Mouse (Mus musculus) testis, postnatal 14 days (tissue): ENCODE data around the gene Crtc1.

Source experiments
- DNase-seq: peaks from one replicate; pipeline ENCODE4 v3.0.0; 2021; ENCODE audit warnings: low spot score

Crtc1 gene

DNA sequence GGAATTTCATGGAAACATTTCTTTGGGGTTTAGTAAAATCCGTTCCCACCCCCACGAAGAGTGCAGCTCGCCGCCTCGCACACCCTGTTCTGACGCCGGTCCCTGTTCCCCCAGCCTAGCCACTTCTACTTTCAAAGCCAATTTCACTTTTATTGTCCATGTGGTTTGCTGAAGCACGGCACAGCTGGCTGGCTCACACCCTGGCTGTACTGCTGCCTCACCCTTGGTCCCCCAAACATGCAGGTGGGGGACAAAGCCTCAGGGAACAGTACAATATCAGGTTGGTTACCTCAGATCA, 23.1 kb upstream of the Crtc1 start:
- DNase-seq: no peak

DNA sequence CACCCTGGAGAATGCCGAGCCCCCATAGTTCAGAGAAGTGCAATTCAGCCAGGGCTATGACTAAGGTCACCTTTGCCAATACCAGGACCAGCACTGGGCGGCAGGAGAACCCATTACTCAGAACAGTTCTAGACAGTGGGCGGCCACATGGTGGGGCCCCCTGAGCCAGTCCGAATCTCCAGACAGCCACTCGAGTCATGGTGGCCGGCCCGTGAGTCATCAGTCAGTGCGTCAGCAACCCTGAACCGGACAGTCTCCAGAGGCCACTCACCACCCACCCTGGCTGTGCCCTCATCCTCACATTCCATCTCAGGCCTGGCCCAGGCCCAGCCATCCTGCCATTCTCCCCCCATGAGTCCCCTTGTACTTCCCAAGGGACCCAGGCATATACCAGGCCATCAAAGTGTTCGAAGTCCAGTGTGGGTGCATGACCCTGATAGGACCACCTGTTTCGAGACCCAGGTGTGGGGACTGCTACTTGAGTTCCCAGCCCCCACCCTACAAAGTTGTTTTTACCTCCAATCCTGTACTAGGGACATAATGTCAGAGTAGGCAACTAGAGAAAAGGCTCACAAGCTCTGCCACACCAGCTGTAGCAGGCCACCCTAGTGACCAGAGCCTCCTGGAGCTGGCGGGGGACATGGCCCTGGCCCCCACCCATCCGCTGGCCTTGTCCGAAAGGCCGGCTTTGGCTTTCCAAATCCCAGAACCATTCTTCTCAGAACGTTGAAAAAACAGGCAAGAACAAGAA, 22.6 kb upstream of the Crtc1 start:
- no peak for DNase-seq

DNA sequence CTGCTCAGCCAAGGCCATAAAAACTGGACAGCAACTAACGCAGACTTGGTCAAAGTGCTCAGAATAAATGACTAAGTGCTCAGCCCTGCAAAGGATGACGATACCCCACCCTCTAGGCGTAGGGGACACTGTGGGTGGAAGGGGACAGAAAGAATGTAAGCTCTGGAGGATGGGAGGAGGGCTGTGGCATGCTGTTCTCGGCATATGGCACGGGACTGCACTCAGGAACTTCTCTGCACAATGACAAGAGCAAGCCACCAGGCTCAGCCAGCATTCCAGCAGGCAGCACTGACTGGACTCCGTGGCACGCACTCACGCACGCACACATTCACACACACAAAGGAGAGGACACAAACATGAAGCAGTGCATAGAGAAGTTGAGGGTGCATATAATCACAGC, 21.2 kb upstream of the Crtc1 start:
- no peak for DNase-seq

DNA sequence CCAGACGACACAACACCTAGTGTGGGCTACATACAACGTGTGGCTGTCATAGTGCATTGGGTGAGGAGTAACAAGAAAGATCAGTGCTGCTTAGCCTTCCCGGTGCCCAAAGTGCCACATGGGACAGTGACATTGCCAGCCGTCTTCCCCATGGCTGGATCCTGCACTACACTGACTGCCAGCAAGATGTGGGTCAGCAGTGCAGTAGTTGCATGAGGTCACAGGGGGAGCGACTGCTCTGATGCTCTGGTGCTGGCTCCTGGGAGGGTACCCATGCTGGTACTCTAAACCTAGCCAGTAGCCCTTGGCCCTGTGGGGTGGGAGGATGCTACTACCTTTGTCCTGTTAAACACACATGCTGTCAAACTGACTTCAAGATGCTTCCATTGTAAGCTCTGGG, 20.8 kb upstream of the Crtc1 start:
- no peak for DNase-seq

DNA sequence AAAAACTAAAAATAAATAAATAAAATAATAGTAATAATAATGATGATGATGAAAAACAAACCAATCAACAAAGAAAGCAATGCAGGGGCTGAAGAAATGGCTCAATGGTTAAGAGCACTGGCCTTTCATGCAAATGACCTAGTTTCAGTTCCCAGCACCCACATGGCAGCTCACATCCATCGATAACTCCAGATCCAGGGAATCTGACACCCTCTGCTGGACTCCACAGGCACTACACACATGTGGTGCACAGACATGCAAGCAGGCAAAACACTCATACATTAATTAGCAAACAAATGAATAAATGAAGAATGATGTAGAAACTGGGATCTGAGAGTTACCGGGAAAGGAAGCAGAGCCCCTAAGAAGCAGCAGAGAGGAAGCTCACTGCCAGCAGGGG, 20.3 kb upstream of the Crtc1 start:
- DNase-seq: no peak

DNA sequence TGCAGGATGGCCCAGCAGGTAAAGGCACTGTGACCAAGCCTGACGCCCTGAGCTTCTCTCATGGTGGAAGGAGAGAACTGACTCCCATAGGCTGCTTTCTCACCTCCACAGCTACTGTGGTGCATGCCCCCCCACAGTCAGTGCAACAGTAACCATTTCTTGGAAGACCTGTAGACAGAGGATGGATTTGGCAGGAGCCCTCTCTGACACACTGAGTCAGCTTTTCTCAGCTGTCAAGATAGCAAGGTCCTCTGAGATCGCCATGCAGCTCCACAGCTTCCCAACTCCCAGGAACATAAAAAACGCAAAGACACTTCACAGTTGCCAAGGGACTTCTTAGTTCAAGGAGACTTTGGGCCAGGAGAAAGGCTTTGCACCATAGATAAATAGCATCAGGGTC, 19.1 kb upstream of the Crtc1 start:
- DNase-seq: peak; percentile 58

DNA sequence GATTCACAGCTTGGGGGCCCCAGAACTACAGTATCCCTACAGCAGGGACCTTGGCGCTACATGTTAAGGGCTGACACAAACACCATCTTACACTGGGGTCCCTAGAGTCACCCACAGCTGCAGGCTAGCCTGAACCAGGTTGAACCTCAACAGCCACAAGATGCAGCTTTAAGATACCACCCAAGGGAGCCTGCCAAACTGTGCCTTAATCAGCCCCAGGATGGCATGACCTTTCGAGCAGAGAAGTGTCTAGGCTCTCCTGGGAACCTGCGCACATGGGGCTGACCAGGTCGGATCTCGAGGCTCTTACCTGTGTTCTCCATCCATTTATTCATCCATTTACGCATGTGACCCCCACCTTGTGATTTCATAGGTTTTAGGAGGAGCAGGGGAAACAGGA, 18.5 kb upstream of the Crtc1 start:
- DNase-seq: no peak

DNA sequence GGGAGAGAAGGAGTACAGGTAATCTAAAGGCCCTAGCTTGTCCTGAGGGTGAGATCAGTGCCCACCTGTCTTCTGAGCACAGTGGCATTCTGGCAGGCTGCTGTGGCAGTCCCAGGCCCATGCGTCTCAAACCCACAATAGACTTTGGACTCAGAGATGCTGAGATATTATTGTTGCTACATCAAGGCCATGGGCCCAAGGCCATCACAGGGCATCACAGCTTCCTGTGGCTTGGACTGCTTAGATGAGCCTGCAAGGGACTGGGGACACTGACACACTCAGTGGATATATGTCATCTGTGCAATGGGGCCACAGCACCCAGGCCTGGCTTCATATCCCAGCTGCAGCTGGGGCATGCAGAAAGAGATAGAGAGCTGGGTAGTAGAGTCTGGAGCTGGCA, 17.6 kb upstream of the Crtc1 start:
- DNase-seq: no peak

DNA sequence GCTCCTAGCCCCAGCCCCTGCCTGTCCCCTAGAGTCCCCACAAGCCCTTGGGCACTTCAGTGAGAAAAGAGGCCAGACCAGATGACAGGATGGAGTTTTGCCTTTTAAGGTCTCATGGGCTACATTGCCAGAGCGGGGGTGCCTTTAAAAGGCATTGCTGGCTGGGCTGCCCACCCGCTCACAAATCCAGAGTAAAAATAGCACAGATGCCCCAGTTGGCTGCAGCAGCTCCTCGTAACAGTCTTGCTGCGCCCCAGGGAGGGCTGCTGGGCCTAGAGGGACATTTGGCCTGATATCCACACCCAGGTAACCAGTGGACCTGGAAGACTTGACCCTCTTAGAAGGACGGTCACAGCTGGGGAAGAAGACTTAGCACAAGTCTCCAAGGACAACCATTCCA, 14.5 kb upstream of the Crtc1 start:
- no peak for DNase-seq

DNA sequence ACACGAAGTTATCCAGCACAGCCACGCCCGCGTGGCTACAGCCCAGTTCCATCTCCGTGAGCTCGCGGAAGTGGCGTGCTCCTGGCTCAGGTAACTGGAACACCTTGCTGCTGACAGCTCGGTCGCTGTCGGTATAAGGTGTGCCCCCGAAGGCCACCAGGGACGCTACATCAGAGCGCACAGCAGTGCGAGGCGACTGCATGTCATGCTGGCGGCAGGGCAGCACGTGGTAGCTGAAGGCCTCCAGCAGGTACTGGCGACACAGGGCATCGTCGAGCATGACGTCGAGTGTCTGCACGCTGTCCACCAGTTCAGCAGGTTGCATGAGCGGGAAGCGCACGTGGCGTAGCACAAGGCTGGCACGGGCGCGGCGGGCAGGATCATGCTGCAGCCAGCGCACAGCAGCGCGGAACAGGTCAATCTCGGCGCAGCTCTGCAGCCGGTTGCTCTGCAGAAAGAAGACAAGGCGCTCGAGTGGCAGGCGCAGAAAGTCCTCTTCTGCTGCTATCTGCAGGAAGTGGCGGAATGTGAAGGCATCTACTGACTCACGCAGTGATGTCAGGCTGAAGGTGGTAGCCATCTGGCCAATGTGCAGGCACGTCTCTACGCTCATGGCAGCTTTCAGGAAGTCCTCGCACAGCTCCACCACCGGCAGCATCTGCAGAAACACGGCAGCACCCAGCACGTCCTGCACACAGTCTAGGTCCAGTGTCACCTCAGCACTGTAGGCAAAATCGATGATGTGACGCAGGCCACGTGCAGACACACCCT, 13.0 kb upstream of the Crtc1 start:
- DNase-seq: no peak

DNA sequence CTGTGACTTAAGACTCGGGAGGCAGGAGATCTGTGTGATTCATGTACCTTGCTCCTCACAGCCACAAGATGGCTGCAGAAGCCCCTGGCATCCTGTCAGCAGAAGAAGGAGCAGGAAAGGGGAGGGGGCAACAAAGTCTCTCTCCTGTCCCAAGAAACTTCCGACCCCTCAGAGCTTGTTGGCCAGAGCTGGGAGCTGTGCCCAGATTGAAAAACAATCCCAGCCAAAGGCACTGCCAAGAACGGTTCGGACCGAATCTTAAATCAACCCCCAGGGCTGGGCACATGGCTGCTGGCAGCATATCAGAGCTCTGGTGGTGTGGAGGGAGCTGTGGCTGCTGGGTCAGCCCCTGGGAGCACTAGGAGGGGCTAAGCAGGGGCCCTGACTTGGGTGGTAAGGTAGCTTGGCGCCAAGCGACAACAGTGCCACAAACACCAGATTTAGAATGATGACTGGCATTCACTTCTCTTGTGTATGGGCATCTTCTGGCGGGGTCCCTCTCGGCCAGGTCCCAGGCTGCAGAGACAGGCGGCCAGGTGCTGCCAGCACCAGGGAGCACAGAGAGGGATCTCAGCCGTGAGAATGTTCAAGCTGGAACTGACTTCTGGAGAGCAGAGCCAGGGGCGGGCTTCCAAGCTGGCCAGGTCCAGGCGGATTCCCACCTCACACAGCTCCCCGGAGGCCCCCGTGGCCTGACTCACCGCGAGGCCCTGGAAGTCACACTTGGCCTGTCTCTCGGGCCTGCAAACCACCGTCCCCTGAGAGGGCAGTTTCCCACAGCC, 8.5 kb upstream of the Crtc1 start:
- peak; percentile 39 for DNase-seq

DNA sequence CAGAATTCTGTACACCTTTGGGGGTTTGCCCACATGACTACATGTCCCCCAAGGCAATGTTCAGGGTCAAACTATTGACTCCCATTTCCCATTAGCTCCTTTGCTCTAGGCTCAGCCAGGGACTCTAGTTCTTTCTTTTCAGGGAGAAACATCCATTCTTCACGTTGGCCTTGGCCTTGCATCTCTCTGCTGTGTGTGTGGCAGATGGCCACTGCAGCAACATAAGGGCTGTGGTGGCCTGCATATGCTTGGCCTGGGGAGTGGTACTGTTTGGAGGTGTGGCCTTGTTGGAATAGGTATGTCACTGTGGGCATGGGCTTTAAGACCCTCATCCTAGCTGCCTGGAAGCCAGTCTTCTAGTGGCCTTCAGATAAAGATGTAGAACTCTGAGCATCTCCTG, 6.6 kb upstream of the Crtc1 start:
- DNase-seq: no peak

DNA sequence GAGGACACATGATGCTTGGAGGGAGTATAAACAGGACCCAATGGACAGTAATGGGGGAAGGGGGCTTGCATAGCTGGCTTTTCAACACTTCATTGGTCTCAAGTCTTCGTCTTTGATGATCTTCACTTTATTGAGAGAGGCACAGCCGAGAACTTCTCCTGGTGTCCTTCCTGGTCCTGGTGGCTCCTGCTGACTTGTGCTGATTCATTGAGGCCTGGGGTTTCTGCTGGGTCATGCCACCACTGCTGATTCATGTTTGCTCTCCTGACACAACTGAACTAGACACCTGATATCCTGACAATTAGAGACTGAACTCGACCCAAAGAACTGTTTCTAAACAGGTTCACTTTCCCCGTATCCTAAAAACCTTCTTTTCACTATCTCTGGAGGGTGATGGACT, 3.9 kb upstream of the Crtc1 start:
- DNase-seq: no peak

DNA sequence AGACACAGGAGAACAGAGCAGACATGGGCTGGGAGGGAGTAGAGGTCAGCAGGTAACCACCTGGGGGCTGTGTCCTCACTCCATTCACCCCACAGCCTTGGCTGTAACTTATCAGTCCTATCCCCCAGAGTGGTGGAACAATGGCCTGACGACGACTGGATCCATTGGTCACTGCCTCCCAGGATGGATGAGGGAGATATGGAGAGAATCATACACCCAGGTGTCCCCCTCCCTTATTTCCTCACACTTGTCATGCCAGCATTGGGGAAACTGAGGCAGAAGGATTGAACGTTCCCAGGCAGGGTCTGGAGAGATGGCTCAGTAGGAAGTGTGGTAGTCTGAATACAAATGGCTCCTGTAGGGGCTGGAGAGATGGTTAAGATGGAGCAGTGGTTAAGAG, 2.2 kb upstream of the Crtc1 start:
- no peak for DNase-seq

DNA sequence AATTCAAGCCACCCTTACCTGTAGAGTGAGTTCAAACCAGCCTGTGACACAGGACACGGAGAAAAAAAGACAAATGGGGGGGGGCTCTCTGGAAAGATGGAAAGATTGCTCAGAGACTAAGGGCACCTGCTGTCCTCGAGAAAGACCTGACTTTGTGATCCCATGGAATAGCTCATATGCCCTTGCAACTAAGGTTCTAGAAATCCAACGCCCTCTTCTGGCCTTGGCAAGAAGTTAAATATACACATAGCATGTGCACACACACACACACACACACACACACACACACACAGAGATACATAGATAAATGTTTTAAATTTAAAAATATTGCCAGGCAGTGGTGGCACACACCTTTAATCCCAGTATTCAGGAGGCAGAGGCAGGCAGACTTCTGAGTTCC, 867 bp upstream of the Crtc1 start:
- DNase-seq: no peak

DNA sequence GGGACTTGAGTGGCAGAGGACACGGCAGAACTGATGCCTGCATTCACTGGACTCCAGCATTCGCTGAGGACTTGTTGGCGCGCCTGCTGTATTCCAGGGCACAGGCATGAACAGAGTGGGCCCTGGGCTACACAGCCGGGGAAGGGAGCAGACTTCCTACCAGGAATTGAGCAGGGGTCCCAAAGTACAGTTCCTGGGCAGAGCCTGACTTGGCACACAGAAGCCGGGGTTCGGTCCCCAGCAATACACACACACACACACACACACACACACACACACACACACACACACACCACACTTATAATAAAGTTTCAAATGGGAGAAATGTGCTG, 435 bp upstream of the Crtc1 start:
- DNase-seq: no peak

DNA sequence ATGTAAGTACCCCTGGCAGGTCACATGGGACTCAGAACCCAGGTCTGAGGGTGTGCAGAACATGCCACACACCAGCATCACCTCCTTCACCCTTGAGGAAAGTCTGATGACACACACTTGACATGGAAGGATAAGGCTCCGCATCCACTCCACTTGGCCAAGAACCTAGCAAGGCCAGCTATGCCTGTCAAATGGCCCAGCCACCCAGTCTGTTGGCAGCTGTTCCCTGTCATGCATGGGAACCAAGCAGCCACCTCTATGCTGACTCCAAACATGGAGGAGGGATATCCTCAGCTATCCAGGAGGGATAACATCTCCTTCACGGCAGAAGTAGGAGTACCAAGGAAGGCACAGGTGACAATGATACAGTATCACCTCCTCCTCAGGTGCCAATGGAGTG, 956 bp downstream of the Crtc1 start:
- no peak for DNase-seq

DNA sequence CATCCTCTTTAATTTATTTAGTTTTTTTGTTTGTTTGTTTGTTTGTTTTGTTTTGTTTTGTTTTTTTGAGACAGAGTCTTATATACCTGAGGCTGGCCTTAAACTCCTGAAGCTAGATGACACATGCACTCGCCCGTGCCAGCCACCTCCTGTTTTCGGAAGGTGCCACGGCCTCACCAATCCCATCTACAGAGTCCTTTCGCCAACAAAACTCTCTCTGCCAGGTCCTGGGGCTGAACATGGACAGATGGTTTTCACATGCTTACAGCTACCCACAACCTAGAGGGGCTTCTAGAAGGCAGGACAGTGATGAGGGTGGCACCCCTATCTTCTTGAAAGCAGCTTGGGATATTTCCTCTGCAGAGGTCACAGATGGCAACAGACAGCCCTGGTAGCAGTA, 4.2 kb downstream of the Crtc1 start:
- DNase-seq: no peak

DNA sequence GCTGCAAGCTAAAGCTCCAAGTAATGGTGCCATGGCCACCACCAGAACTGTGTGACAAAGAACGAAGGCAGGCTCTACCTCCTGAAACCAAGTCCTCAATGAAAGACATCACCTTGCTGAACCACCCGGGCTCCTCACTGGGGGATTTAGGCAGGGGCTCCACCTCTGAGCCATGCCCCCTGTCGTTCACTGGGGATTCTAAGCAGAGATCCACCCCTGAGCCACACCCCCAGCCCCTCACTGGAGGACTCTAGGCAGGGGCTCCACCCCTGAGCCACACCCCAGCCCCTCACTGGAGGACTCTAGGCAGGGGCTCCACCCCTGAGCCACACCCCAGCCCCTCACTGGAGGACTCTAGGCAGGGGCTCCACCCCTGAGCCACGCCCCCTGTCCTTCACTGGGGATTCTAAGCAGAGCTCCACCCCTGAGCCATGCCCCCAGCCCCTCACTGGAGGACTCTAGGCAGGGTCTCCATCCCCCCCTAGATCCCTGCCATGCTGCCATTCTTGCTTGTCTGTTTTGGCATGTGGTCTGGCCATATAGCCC, 6.3 kb downstream of the Crtc1 start:
- no peak for DNase-seq

DNA sequence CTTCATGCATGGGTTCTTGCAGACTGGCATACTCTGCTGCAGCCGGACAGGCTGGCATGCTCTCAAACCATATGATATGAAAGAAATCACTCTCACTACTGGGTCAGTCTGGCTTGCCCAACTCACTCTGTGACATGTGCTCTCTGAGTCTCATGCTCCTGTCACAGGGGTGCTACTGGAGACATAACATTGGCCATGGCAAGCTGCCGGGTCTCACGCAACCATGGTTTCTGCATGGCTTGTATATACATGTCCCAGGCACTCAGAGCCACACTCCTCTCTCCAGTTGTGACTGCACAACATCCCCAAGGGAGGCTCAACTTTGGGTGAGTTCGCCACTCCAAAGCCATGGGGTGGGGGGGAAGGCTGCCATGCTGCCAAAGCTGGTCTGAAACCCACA, 8.2 kb downstream of the Crtc1 start:
- no peak for DNase-seq

DNA sequence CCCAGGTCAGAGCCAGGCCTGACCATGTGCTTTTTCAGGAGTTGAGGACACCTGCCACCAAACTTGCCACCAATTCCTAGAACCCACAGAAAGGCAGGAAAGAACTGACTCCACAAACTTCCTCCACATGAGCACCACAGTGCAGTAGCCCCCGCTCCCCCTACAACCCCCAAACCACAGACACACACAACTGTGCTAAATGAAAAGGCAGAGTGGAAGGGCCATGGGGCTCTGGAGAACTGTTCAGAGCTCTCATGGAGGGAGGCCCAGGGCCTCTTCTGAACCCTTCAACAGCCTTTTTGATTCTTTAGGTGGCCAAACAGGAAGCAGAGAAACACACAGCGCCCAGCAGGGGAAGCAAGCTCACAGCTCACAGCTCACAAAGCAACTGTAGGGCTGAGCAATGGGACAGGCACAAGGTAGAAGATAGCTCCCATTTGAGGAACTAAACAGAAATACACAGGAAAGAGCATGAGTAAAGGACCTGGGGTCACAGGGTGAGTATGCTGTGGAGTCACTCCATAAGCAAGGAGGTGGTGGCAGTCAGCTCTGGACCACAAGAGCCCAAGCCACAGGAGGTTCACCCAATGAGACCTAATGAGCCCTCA, 13.0 kb downstream of the Crtc1 start:
- DNase-seq: no peak

DNA sequence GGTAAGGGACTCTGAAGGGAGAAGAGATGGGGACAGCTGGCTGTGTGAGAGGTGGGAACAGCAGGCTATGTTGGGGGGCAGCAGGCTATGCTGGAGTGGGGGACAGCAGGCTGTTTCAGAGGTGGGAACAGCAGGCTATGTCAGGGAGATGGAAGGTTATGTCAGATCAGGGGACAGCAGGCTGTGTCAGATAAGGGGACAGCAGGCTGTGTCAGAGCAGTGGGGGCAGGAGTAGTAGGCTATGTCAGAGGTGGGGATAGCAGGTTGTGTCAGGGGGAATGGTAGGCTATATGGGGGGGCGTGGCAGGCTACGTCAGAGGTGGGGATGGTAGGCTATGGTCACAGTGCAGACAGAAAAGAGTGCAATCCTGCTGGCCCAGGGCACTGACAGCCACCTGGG, 16.7 kb downstream of the Crtc1 start:
- no peak for DNase-seq
